Mouse (Mus musculus) c-Kit-negative CD71-positive TER-119-positive erythroid progenitor cells, embryonic 14.5 days (primary cell): ENCODE measurements around the gene Plekhg2.
"Not testable (repeated sequence)": the region's sequence is repeated elsewhere in the genome, so short reads cannot be mapped to it uniquely, and the experiment has no call there.

Experiments used
- DNase-seq: peaks from one replicate; pipeline ENCODE4 v3.0.0-alpha.2; 2013; ENCODE audit warnings: low read depth, low spot score

Gene Plekhg2

GRCm38 (mm10) chr7:28372251-28373108 is at the start of gene Plekhg2:
Gene Plekhg2 (minus strand): TSS chr7:28372599.
- peak; percentile 86 for DNase-seq

GRCm38 (mm10) chr7:28419416-28419815 is 47.0 kb upstream of the Plekhg2 start:
- no peak for DNase-seq

- DNase-seq: no peak
Measured at GRCm38 (mm10) chr7:28418096-28418670, 45.8 kb upstream of the Plekhg2 start.

GRCm38 (mm10) chr7:28417368-28417767 is 45.0 kb upstream of the Plekhg2 start:
- no peak for DNase-seq

- no peak for DNase-seq
Measured at GRCm38 (mm10) chr7:28412826-28413225, 40.4 kb upstream of the Plekhg2 start.

GRCm38 (mm10) chr7:28410841-28411475 is 38.6 kb upstream of the Plekhg2 start:
- DNase-seq: no peak

- no peak for DNase-seq
Measured at GRCm38 (mm10) chr7:28401942-28402341, 29.5 kb upstream of the Plekhg2 start.

GRCm38 (mm10) chr7:28401030-28401429 is 28.6 kb upstream of the Plekhg2 start:
- DNase-seq: no peak

GRCm38 (mm10) chr7:28398696-28399340 is 26.4 kb upstream of the Plekhg2 start:
- DNase-seq: no peak

- no peak for DNase-seq
Measured at GRCm38 (mm10) chr7:28398000-28398399, 25.6 kb upstream of the Plekhg2 start.

GRCm38 (mm10) chr7:28395425-28395824 is 23.0 kb upstream of the Plekhg2 start:
- no peak for DNase-seq

- no peak for DNase-seq
Measured at GRCm38 (mm10) chr7:28393272-28393951, 21.0 kb upstream of the Plekhg2 start.

GRCm38 (mm10) chr7:28392429-28393271 is 20.3 kb upstream of the Plekhg2 start, which contains the start of the genes Med29 and Paf1:
Gene Med29 (minus strand): TSS chr7:28392708.
Gene Paf1 (plus strand): TSS chr7:28392951.
- peak; percentile 98 for DNase-seq

GRCm38 (mm10) chr7:28390331-28390730 is 17.9 kb upstream of the Plekhg2 start:
- no peak for DNase-seq

- not testable (repeated sequence) for DNase-seq
Measured at GRCm38 (mm10) chr7:28387384-28387783, 15.0 kb upstream of the Plekhg2 start.

- DNase-seq: not testable (repeated sequence)
Measured at GRCm38 (mm10) chr7:28386877-28387276, 14.5 kb upstream of the Plekhg2 start.

- DNase-seq: no peak
Measured at GRCm38 (mm10) chr7:28386462-28386861, 14.1 kb upstream of the Plekhg2 start.

- no peak for DNase-seq
Measured at GRCm38 (mm10) chr7:28386007-28386406, 13.6 kb upstream of the Plekhg2 start.

- DNase-seq: no peak
Measured at GRCm38 (mm10) chr7:28385196-28385595, 12.8 kb upstream of the Plekhg2 start.

- DNase-seq: no peak
Measured at GRCm38 (mm10) chr7:28384162-28384561, 11.8 kb upstream of the Plekhg2 start.
